Mouse (Mus musculus) spleen, adult 2 months (tissue): Measurements from ENCODE around the gene C1qtnf7. TPM values are rescaled to one million over a fixed set of nuclear protein-coding genes. Genes with fewer than 3 reads are reported as not detected.

Source experiments
- DNase-seq, 2 experiments: peaks; one replicate each; pipeline versions ENCODE4 v3.0.0 to v3.0.0-alpha.2; 2012 to 2021; ENCODE audit warnings: low spot score in 2 of 2, low read depth in 1 of 2
- H3K27ac ChIP-seq: fragments of 200-500 bp; 2 replicates; pipeline ENCODE4 v1.5.1; 2012; ENCODE audit warnings: low read length, inconsistent platforms; ENCODE audit not compliant: insufficient read depth
- H3K27me3 ChIP-seq: fragments of 200-500 bp; 2 replicates; pipeline ENCODE4 v1.6.1; 2012; ENCODE audit warnings: mild to moderate bottlenecking, moderate library complexity, low read length, inconsistent platforms; ENCODE audit not compliant: control insufficient read depth, insufficient read depth
- H3K36me3 ChIP-seq: fragments of 200-500 bp; 2 replicates; pipeline ENCODE4 v1.6.1; 2012; ENCODE audit warnings: mild to moderate bottlenecking, low read length, inconsistent platforms; ENCODE audit not compliant: control insufficient read depth, insufficient read depth
- H3K4me1 ChIP-seq: fragments of 200-500 bp; 2 replicates; pipeline ENCODE4 v1.6.1; 2011; ENCODE audit warnings: inconsistent platforms; ENCODE audit not compliant: control insufficient read depth, insufficient read depth, insufficient read length
- H3K4me3 ChIP-seq: fragments of 200-500 bp; 2 replicates; pipeline ENCODE4 v1.5.1; 2011; ENCODE audit warnings: mild to moderate bottlenecking, inconsistent platforms; ENCODE audit not compliant: insufficient read depth, insufficient read length; ENCODE audit errors: extremely low read depth
- CTCF ChIP-seq: fragments of 200-500 bp; IDR thresholded peaks from 2 replicates; pipeline ENCODE4 v1.5.1; 2011; ENCODE audit warnings: mild to moderate bottlenecking, inconsistent platforms; ENCODE audit not compliant: insufficient read depth, insufficient read length, insufficient replicate concordance; ENCODE audit errors: extremely low read depth
- POLR2A ChIP-seq: fragments of 200-500 bp; IDR thresholded peaks from 2 replicates; pipeline ENCODE4 v1.6.1; 2011; ENCODE audit warnings: low read depth, low read length, inconsistent platforms
- WGBS: fragments of 180-500 bp; shearing (Covaris S2); methylation state at CpG from one replicate; pipeline ENCODE4 v1.1.7; 2018; 5-methylcytosine and 5-hydroxymethylcytosine counted together
- polyA plus RNA-seq: library from polyadenylated mRNA; depleted of rRNA; stranded (reverse); fragments of >200 nt; gene quantifications from 2 replicates; pipeline ENCODE4 v1.2.3, GENCODE M21; 2012

C1qtnf7 gene
- polyA plus RNA-seq, 1 experiment: 4.8 TPM

GRCm38 (mm10) chr5:43538322-43539167, 23.2 kb downstream of the C1qtnf7 start:
- Histone ChIP-seq H3K4me1 (no peaks in the 10 kb centered on the region), H3K4me3 (no peak overlapping the region), H3K27ac (no peak overlapping the region), H3K27me3 (no peaks in the 10 kb centered on the region), H3K36me3 (no peaks in the 10 kb centered on the region)
- TF ChIP-seq POLR2A (no peak), CTCF (no peak)
- 84% methylated on average over 14 of the region's 14 CpGs for WGBS
- DNase-seq: no peak

DNA sequence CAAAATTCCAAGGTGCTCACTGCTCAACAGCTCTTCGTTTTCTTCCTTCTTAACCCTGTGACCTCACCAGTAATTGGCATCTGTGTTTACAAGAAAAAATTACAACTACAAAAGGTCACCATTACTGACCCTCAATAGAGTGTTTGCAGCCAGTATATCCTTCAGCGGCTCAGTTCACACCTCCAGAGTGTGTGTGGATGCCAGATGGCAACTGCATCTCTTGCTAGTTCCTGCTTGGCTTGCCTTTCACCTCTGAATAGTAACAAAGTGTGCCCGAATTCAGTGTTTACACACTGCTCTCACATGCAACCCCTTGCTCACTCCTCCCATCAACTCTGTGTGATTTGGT, 23.8 kb downstream of the C1qtnf7 start:
- WGBS: 52% methylated on average over 3 of the region's 3 CpGs
- no peaks in the 10 kb centered on the region for H3K36me3 ChIP-seq
- H3K4me3 ChIP-seq: no peak overlapping the region

DNA sequence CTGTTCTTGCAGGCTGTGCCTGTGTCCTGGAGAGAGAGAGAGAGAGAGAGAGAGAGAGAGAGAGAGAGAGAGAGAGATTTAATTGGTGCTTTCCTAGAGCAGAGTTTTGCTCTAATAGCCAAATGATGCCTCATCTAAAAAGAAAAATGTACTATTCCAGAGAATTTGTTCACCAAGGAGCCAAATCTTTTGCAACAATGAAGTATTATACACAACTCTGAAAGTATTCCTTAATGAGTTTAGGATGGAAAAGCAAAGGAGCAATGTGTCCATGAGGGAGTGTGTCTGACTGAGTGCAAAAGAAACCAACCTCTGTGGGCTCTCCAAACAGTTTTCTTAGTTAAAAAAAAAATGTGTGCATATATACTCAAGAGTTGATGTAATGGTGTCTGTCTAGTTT, 24.5 kb downstream of the C1qtnf7 start:
- Histone ChIP-seq H3K27ac (no peak overlapping the region), H3K4me1 (no peaks in the 10 kb centered on the region), H3K27me3 (no peaks in the 10 kb centered on the region; the same call in 1 of the 2 replicates), H3K4me3 (no peak overlapping the region), H3K36me3 (no peaks in the 10 kb centered on the region)
- TF ChIP-seq POLR2A: no peak
- TF ChIP-seq CTCF: no peak
- no peak for DNase-seq

More for the DNA sequence above, 23.8 kb downstream of the C1qtnf7 start:
- H3K27ac ChIP-seq: no peak overlapping the region
- TF ChIP-seq CTCF (no peak), POLR2A (no peak)
- no peak for DNase-seq
- H3K27me3 ChIP-seq: no peaks in the 10 kb centered on the region; the same call in 1 of the 2 replicates
- H3K4me1 ChIP-seq: no peaks in the 10 kb centered on the region

GRCm38 (mm10) chr5:43541492-43541891, 26.2 kb downstream of the C1qtnf7 start:
- Histone ChIP-seq H3K27me3 (no peaks in the 10 kb centered on the region; the same call in 1 of the 2 replicates), H3K4me3 (no peak overlapping the region), H3K36me3 (no peaks in the 10 kb centered on the region), H3K4me1 (no peaks in the 10 kb centered on the region), H3K27ac (no peak overlapping the region)
- 83% methylated on average over 5 of the region's 5 CpGs for WGBS
- no peak for DNase-seq
- TF ChIP-seq POLR2A: no peak
- no peak for TF ChIP-seq CTCF

DNA sequence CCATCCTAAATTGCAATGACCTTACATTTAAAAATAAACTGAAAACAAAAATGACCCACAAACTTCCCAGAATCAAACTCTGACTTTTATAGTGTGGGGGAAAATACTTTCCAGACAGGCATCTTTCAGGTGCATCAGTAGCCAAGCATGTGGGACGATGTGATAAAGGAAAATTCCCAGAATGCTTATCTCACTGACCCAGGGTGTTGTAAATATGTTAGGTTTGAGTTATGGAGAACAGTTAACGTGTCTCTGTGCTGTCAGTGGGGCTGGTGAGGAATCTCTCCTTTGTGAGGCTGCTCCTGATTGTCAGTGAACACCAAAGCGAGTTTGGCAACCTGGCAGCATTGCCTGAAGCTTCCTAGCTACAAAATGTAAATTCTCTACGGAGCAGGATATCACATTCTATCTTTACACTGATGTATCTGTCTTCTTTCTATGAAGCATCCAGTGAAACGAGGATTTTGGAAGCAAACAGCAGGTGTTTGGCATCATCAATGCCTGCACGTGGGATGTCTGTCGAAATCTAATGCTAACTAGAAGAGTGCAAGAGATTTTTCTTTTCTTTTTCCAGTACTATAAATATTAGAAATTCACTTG, 27.0 kb downstream of the C1qtnf7 start:
- TF ChIP-seq POLR2A (no peak), CTCF (no peak)
- no peak overlapping the region for H3K4me3 ChIP-seq
- no peak for DNase-seq
- H3K36me3 ChIP-seq: no peaks in the 10 kb centered on the region
- H3K27me3 ChIP-seq: no peaks in the 10 kb centered on the region; the same call in 1 of the 2 replicates
- no peaks in the 10 kb centered on the region for H3K4me1 ChIP-seq
- H3K27ac ChIP-seq: no peak overlapping the region
- WGBS: 70% methylated on average over 7 of the region's 7 CpGs

- DNase-seq: no peak
- Histone ChIP-seq H3K36me3 (no peaks in the 10 kb centered on the region), H3K27me3 (no peaks in the 10 kb centered on the region), H3K27ac (no peak overlapping the region), H3K4me3 (no peak overlapping the region), H3K4me1 (no peaks in the 10 kb centered on the region)
- no peak for TF ChIP-seq POLR2A
- no peak for TF ChIP-seq CTCF
- WGBS: 53% methylated on average over 4 of the region's 4 CpGs
These were observed 34.6 kb downstream of the C1qtnf7 start for GRCm38 (mm10) chr5:43549951-43550350.

GRCm38 (mm10) chr5:43550444-43550843, 35.1 kb downstream of the C1qtnf7 start:
- no peak for DNase-seq
- peak overlapping the region; percentile 40; the same call in 1 of the 2 replicates for H3K27ac ChIP-seq
- H3K4me1 ChIP-seq: no peaks in the 10 kb centered on the region
- WGBS: 58% methylated on average over 4 of the region's 4 CpGs
- H3K4me3 ChIP-seq: no peak overlapping the region
- no peaks in the 10 kb centered on the region for H3K27me3 ChIP-seq
- TF ChIP-seq POLR2A (no peak), CTCF (no peak)
- no peaks in the 10 kb centered on the region for H3K36me3 ChIP-seq
